Mouse (Mus musculus): ENCODE results near the gene Dagla. TPM values are rescaled to one million over a fixed set of nuclear protein-coding genes. Genes with fewer than 3 reads are reported as not detected.

Dagla gene
- 7.9 and 8.8 TPM in 2 replicates for polyA plus RNA-seq (2012; rRNA removed)

GRCm38 (mm10) chr19:10304810-10305544 lies at the start of gene Dagla:
Gene Dagla (minus strand): TSS chr19:10304877.

GRCm38 (mm10) chr19:10240654-10241305 lies 63.9 kb downstream of the Dagla start, which contains the start of gene Myrf:
Gene Myrf (minus strand): TSS chr19:10240748.

GRCm38 (mm10) chr19:10203848-10204615 lies 100.6 kb downstream of the Dagla start, which contains the start of the genes Tmem258 and Fen1:
Gene Tmem258 (plus strand): TSS chr19:10204014.
Gene Fen1 (minus strand): TSS chr19:10204169.

Other genes starting within 250 kb of the Dagla start
- gene Fads2, start 203.1 kb downstream of the Dagla start, polyA plus RNA-seq (2012; rRNA removed): 13.9 and 15.2 TPM in 2 replicates
- gene Fads1, start 122.0 kb downstream of the Dagla start, polyA plus RNA-seq (2012; rRNA removed): 7.0 and 8.6 TPM in 2 replicates
- gene Tmem258, start 100.9 kb downstream of the Dagla start, polyA plus RNA-seq (2012; rRNA removed): 43.9 and 62.3 TPM in 2 replicates
- gene Fen1, start 100.7 kb downstream of the Dagla start, polyA plus RNA-seq (2012; rRNA removed): 3.4 and 3.7 TPM in 2 replicates
- gene Myrf, start 64.1 kb downstream of the Dagla start, polyA plus RNA-seq (2012; rRNA removed): 129 and 137 TPM in 2 replicates
- gene Syt7, start 84.2 kb upstream of the Dagla start, polyA plus RNA-seq (2012; rRNA removed): 4.6 and 5.7 TPM in 2 replicates
- gene Lrrc10b, start 152.6 kb upstream of the Dagla start, polyA plus RNA-seq (2012; rRNA removed): 10.3 and 15.4 TPM in 2 replicates
- 0.17 and 0.18 TPM in 2 replicates for gene Ppp1r32, start 178.1 kb upstream of the Dagla start, polyA plus RNA-seq (2012; rRNA removed)
- gene Cpsf7, start 220.4 kb upstream of the Dagla start, polyA plus RNA-seq (2012; rRNA removed): 8.9 and 10.5 TPM in 2 replicates
- gene Sdhaf2, start 221.3 kb upstream of the Dagla start, polyA plus RNA-seq (2012; rRNA removed): 3.5 and 3.6 TPM in 2 replicates